Mouse (Mus musculus): ENCODE results near the gene Rere.
"Not testable (repeated sequence)": the region's sequence is repeated elsewhere in the genome, so short reads cannot be mapped to it uniquely, and the experiment has no call there.

Gene Rere

GRCm38 (mm10) chr4:150599119-150599992 is 317.9 kb downstream of the Rere start:
- DNase-seq (ENCODE audit: low read depth, low spot score) = no peak

- not testable (repeated sequence) for DNase-seq (ENCODE audit: low read depth, low spot score)
Measured at GRCm38 (mm10) chr4:150600503-150600902, 319.1 kb downstream of the Rere start.

- DNase-seq (ENCODE audit: low read depth, low spot score) = no peak
Measured at GRCm38 (mm10) chr4:150601489-150601888, 320.0 kb downstream of the Rere start.

- DNase-seq (ENCODE audit: low read depth, low spot score) = no peak
Measured at GRCm38 (mm10) chr4:150603366-150604061, 322.1 kb downstream of the Rere start.

- no peak for DNase-seq (ENCODE audit: low read depth, low spot score)
Measured at GRCm38 (mm10) chr4:150605804-150606203, 324.4 kb downstream of the Rere start.

- no peak for DNase-seq (ENCODE audit: low read depth, low spot score)
Measured at GRCm38 (mm10) chr4:150606449-150607161, 325.2 kb downstream of the Rere start.

GRCm38 (mm10) chr4:150608670-150609069 is 327.2 kb downstream of the Rere start:
- no peak for DNase-seq (ENCODE audit: low read depth, low spot score)

- no peak for DNase-seq (ENCODE audit: low read depth, low spot score)
Measured at GRCm38 (mm10) chr4:150613715-150614114, 332.3 kb downstream of the Rere start.

GRCm38 (mm10) chr4:150615251-150616028 is 334.0 kb downstream of the Rere start:
- no peak for DNase-seq (ENCODE audit: low read depth, low spot score)

- no peak for DNase-seq (ENCODE audit: low read depth, low spot score)
Measured at GRCm38 (mm10) chr4:150616029-150616420, 334.6 kb downstream of the Rere start.

- DNase-seq (ENCODE audit: low read depth, low spot score) = no peak
Measured at GRCm38 (mm10) chr4:150616841-150617240, 335.4 kb downstream of the Rere start.

- DNase-seq (ENCODE audit: low read depth, low spot score) = no peak
Measured at GRCm38 (mm10) chr4:150619011-150619410, 337.6 kb downstream of the Rere start.

- no peak for DNase-seq (ENCODE audit: low read depth, low spot score)
Measured at GRCm38 (mm10) chr4:150622641-150623040, 341.2 kb downstream of the Rere start.

GRCm38 (mm10) chr4:150624214-150624823 is 342.9 kb downstream of the Rere start:
- no peak for DNase-seq (ENCODE audit: low read depth, low spot score)

- DNase-seq (ENCODE audit: low read depth, low spot score) = no peak
Measured at GRCm38 (mm10) chr4:150624933-150625332, 343.5 kb downstream of the Rere start.

- peak; percentile 64 for DNase-seq (ENCODE audit: low read depth, low spot score)
Measured at GRCm38 (mm10) chr4:150625425-150625824, 344.0 kb downstream of the Rere start.

GRCm38 (mm10) chr4:150625951-150626732 is 344.7 kb downstream of the Rere start:
- peak; percentile 61 for DNase-seq (ENCODE audit: low read depth, low spot score)

GRCm38 (mm10) chr4:150629266-150629665 is 347.8 kb downstream of the Rere start:
- DNase-seq (ENCODE audit: low read depth, low spot score) = no peak

- DNase-seq (ENCODE audit: low read depth, low spot score) = no peak
Measured at GRCm38 (mm10) chr4:150635568-150635967, 354.1 kb downstream of the Rere start.

GRCm38 (mm10) chr4:150636635-150637034 is 355.2 kb downstream of the Rere start:
- no peak for DNase-seq (ENCODE audit: low read depth, low spot score)
